Mouse (Mus musculus) ES-E14 (cell line): ENCODE data around the gene Gimap8.
A peak's percentile ranks its signal among the peaks of the same experiment; 100 is the strongest.

Experiments used
- CHD2 ChIP-seq: IDR thresholded peaks from 2 replicates; pipeline ENCODE4 v1.6.1; 2014; ENCODE audit warnings: mild to moderate bottlenecking, low read depth, low read length, inconsistent platforms
- HCFC1 ChIP-seq: IDR thresholded peaks from 2 replicates; pipeline ENCODE4 v1.6.1; 2012; ENCODE audit warnings: low read length, inconsistent platforms, borderline replicate concordance; ENCODE audit not compliant: insufficient read depth
- MAFK ChIP-seq: IDR thresholded peaks from 2 replicates; pipeline ENCODE4 v1.6.1; 2014; ENCODE audit warnings: mild to moderate bottlenecking, low read depth, low read length, inconsistent platforms; ENCODE audit not compliant: insufficient read depth
- ZC3H11A ChIP-seq: IDR thresholded peaks from 2 replicates; pipeline ENCODE4 v1.6.1; 2012; ENCODE audit warnings: low read depth, mild to moderate bottlenecking, inconsistent platforms, low read length, borderline replicate concordance
- ZNF384 ChIP-seq: IDR thresholded peaks from 2 replicates; pipeline ENCODE4 v1.6.1; 2012; ENCODE audit warnings: low read depth, low read length, inconsistent platforms

GRCm38 (mm10) chr6:48642764-48643292 lies 4.2 kb upstream of the Gimap8 start:
- TF ChIP-seq CHD2 (no peak), MAFK (peak; percentile 18; the same call in 1 of the 2 replicates), ZNF384 (peak; percentile 100), ZC3H11A (peak; percentile 27; the same call in 1 of the 2 replicates), HCFC1 (no peak)
